Mouse (Mus musculus) gastrocnemius, adult 2 months (tissue): Measurements from ENCODE around the gene Rftn2. TPM values are rescaled to one million over a fixed set of nuclear protein-coding genes. Genes with fewer than 3 reads are reported as not detected.
A peak's percentile ranks its signal among the peaks of the same experiment; 100 is the strongest.

ENCODE experiments used
- DNase-seq: peaks from one replicate; pipeline ENCODE4 v3.0.0; 2022
- H3K27ac ChIP-seq: fragments of 200-600 bp; 2 replicates; pipeline ENCODE4 v1.8.1; 2022; ENCODE audit warnings: mild to moderate bottlenecking
- H3K4me3 ChIP-seq: fragments of 200-600 bp; 2 replicates; pipeline ENCODE4 v1.8.1; 2022; ENCODE audit warnings: mild to moderate bottlenecking, moderate library complexity
- CTCF ChIP-seq: fragments of 200-600 bp; IDR thresholded peaks from 2 replicates; pipeline ENCODE4 v1.8.1; 2022; ENCODE audit warnings: antibody characterized with exemption, mild to moderate bottlenecking, moderate library complexity
- intact Hi-C: fragments of 180-260 bp; cut with DNase I; formaldehyde crosslinking; loops from one replicate; pipeline ENCODE4 v1.15.1; 2025
- total RNA-seq, 2 experiments: library from RNA; stranded (reverse); gene quantifications; 2 replicates each; pipeline ENCODE4 v1.2.3; 2021

The Rftn2 gene
- total RNA-seq, 2 experiments from 2014 or later: 3.3 to 4.9 TPM

DNA sequence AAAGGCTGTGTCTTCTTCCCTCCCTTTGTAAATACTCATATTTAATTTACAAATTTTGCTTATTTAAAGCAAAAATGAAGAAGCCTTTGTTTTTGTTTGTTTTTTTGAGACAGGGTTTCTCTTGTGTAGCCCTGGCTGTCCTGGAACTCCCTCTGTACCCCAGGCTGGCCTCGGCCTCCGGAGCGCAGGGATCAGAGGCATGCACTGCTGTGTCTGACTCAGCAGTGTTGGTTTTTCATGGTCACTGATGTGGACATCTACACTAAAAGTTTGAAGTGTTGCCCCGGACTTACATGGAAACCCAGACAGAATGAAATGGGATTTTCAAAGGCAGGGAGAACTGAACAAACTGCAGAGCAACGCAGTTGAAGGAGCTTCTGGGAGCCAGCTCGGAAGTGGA, 19.0 kb downstream of the Rftn2 start:
- Histone ChIP-seq H3K27ac (peak overlapping the region; percentile 12; the same call in 1 of the 2 replicates), H3K4me3 (no peak overlapping the region)
- intact Hi-C loops: no loop called here
- no peak for DNase-seq
- TF ChIP-seq CTCF: no peak

DNA sequence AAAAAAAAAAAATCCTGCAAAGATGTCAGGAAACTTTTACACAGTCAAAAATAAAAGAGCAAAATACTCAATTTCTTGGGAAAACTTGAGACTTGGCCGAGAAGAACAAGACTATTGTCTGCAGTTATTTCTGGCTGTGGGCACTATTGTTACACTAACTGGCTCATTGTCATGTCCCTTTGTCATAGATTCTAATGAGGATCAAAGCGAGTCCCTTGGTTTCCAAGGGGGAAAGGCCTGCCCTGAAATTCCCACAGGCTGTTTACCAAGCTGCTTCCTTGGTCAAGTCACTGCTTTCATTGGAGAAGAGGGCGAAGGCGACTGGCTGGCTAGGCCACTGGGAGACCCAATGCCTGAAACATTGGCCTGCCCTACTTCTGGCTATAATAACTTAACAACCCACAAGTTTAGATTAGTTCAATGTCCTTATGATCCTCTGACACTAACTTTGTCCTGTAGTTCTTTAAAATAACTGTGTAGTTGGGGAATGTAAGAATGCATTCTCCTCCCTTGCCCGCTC, 20.7 kb downstream of the Rftn2 start:
- H3K27ac ChIP-seq: no peak overlapping the region
- no peak for TF ChIP-seq CTCF
- no peak for DNase-seq
- H3K4me3 ChIP-seq: no peak overlapping the region
- intact Hi-C loops: no loop called here

DNA sequence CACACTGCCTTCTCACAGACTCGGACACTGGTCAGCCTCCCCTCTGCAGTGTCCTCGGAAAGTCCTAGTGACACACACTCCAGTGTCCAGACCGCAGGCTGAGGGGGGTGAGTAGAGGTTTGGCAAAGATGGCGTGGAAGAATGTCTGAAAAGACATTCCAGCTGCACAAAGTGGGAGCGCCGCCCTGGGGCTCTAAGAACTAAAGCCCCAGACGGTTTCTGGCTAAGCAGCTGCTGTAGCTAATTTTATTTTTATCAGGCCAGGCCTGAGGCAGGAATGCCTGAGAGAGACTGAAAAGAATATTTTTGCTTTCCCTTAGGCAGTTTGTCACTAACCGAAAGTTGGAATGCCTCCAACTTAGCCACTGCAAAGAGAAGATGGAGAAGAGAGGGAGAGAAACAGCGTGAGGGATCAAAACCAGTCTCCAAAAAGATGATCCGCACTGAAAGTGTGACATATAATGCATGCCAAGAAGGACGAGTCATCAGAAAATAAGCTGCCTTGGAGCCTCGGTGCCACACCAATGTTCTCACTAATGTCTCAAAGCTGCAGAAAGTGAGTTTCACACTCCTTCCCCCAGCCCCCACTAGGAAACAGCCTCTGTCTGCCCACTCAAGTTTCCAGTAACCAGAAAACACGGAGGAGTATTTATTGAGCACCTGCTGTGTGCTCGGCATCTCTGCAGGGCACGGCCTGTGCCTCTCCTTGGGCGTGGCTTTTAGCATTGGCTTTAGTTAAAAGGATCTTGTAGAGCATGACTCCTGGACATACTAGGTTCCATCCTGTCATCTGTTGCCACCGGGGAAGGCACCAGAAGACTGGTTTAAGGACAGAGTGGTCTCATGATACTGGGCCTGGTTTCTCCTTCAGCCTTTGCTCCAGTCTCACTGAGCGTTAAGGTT, 24.5 kb downstream of the Rftn2 start:
- no peak for TF ChIP-seq CTCF
- intact Hi-C loops: no loop called here
- H3K27ac ChIP-seq: peak overlapping the region; percentile 80
- H3K4me3 ChIP-seq: peak overlapping the region; percentile 68
- DNase-seq: peak; percentile 64

DNA sequence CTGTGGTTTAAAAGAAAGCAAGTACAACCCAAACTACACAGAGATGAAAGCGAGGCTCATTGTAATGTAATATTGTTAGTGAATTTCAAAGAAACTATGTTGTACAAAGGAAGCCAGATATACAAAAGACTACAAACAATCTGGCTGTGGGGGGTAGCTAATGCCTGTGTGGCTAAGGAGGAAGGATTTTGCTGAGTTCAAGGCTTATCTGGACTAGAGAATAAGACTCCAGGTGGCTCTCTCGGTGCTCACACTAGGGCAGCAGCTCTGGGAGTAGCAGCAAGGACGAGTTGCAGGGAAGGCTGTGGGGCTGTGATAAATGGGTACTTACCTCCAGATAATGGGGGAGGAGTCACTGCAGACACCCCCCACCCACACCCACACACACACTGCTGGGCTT, 27.9 kb downstream of the Rftn2 start:
- intact Hi-C loops: no loop called here
- no peak for TF ChIP-seq CTCF
- no peak overlapping the region for H3K4me3 ChIP-seq
- no peak for DNase-seq
- H3K27ac ChIP-seq: no peak overlapping the region

DNA sequence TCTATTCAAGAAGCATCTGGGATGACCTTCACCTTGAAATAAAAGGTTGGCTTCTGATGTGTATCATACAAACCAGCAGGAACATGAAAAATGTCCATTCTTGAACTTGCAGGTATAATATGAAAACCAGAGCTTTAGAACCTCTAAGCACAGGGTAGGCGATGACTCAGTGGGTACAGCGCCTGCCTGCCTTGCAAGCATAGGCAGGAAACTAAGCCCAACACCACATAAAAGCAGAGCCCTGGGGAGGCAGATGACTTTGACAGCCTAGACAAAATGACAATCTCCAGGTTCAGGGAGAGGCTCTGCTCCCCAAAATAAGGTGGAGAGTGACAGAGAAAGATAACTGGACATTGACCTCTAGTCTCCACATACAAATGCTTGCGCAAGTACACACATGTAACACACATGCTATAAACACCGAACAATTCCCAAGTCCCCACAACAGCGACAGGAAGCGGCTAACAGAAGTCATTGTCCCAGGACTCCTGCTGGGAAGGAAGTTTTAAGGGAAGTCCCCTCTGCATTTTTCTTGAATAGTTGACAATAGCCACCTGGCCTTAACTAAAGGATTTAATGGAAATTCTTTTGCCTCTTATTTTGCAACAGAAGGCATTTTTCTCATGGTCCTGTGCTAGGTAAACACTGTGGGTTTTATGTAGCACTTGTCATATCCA, 30.1 kb downstream of the Rftn2 start:
- intact Hi-C loops: no loop called here

DNA sequence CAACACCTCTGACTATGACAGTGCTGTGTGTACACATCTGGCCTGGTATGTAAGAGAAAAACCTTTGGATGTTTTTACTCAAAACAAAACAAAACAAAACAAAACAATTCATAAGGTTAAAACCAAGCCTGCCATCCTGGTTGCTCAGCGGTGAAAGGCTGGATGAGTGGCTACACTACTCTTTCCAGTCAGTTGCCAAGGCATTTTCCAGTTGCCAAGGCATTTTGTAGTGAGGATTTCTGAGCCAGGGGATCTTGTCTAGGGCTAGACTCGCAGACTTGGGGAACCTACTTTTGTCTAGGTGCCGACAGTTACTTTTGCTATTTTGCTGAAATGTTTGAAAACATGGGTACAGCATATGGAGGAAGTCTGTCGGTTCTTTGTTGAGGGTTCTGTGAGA, 31.6 kb downstream of the Rftn2 start:
- no peak for TF ChIP-seq CTCF
- intact Hi-C loops: no loop called here
- no peak overlapping the region for H3K4me3 ChIP-seq
- DNase-seq: no peak
- no peak overlapping the region for H3K27ac ChIP-seq

More for the DNA sequence above, 30.1 kb downstream of the Rftn2 start:
- Histone ChIP-seq H3K27ac (peak overlapping the region; percentile 12; the same call in 1 of the 2 replicates), H3K4me3 (no peak overlapping the region)
- TF ChIP-seq CTCF: no peak
- DNase-seq: no peak

DNA sequence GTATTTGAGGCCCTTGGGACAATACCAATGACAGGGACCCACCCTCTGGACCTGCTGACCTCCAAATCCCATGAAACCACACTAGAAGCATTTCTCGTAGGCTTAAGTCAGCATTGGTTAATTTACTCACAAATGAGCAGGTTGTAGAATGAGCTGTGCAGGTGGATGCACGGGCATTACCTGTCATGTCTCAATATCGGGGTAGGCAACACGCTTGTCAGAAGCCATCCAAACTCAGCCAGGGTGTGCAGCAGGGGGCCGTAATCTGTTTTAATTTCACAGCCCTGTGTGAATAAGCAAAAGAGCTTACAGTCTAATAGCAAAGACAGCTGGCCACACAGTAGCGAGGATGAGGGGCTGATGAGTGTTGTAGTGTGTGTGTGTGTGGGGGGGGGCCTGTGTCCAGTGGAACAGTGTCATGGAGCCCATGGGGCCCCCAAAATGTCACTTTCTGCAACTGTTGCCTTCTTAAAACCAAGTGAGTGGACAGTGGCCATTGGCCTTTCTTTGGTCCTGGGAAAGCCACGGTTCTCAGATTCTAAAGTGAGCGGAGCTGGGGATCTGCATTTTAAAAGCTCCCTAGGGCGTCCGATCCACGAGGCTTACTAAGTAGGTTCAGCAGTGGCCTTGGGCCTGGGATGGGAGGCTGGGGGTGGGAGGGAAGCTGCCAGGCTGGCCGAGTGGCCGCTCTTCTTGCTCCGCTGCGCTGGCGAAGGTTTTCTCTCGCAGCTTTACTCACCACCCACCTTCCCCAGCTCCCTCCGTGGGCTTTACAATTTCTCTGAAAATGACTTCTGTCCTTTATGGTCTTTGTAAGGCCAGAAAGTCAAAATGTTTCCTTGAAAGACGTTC, 32.3 kb downstream of the Rftn2 start:
- intact Hi-C loops: no loop called here
- DNase-seq: no peak
- H3K4me3 ChIP-seq: no peak overlapping the region
- H3K27ac ChIP-seq: no peak overlapping the region
- TF ChIP-seq CTCF: no peak

DNA sequence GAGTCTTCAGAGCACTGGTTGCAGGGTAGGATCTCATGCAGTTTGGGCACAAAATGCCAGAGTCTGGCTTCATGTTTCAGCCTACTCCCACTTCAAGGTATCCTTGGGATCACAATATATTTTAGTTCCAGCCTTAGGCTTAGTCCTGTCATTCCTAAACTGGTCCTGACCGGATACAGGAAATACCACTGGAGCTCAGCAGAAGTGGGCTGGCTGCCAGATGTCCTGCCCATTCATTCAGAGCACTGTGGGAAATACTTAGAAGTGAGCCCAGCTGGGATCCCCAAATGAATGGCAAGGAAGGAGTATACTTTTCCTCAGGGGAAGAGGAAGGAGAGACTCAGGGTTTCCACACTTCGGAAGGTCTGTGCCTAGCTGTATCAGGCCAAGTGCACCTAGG, 33.3 kb downstream of the Rftn2 start:
- peak; percentile 53 for DNase-seq
- intact Hi-C loops: no loop called here
- peak overlapping the region; percentile 20; the same call in 1 of the 2 replicates for H3K27ac ChIP-seq
- no peak for TF ChIP-seq CTCF
- H3K4me3 ChIP-seq: no peak overlapping the region

DNA sequence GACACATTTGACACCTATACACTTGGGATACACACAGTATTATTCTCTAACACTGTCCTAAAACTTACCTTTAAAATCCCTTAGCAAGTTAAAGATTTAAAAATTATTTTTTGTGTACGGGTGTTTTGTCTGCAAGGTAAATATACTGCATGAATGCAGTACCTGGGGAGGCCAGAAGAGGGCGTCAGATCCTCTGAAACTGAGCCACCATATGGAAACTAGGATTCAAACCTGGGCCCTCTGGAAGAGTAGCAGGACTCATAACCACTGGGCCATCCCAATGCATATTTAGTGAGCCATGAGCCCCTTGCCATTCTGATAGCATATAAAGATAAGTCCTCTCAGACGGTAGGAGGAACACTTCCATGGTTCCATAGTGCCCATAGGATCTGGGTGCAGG, 33.8 kb downstream of the Rftn2 start:
- Histone ChIP-seq H3K27ac (peak overlapping the region; percentile 20; the same call in 1 of the 2 replicates), H3K4me3 (no peak overlapping the region)
- peak; percentile 72 for TF ChIP-seq CTCF
- intact Hi-C loops: no loop called here
- no peak for DNase-seq

DNA sequence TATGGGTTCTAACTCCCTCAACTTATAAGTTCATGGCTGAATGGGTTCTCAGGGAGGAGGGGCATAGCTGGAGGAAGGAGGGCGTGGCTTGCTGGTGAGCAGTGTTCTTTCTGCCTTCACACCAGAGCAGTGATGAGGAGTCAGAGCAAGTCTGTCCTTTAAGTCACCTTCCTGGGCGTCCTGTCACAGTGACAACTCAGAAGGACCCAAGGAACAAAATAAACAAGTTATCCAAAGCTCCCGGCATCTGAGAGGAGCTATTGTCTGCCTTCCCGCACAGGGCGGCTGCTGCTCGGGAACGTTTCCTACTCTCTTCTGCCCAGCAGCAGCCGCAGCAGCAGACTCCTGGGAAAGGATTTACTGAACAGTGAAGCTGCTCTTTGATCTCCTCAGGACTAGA, 34.6 kb downstream of the Rftn2 start:
- intact Hi-C loops: no loop called here
- Histone ChIP-seq H3K4me3 (peak overlapping the region; percentile 24), H3K27ac (no peak overlapping the region)
- no peak for DNase-seq
- TF ChIP-seq CTCF: no peak

DNA sequence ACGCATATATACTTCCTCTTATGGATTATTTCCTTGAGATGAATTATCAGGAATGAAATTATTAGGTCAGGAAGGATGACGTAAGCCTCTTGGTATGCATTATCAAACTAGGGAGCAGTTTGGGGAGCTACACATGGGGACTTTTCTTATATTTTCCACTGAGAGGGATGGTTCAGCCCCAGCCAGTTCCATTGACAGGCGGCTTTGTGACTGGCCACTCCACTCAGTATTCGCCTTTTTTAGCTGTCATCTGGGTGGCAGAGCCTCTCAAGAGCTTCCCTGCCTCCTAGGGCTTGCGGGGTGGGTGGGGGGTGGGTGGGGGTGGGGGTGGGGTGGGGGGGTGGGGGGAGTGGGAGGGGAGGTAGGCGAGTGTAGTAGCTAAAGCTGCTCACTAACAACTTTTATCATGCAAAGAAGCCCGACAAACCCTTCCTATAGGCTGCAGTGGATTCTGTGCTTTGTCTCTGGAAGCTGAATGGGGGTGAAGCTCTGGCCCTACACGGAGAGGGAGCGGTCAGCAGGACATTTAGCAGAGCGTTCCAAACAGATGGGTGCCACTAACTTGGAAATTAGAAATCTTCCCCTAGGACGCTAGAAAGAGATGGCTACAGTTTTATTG, 39.9 kb downstream of the Rftn2 start:
- intact Hi-C loops: no loop called here
- TF ChIP-seq CTCF: no peak
- H3K27ac ChIP-seq: no peak overlapping the region
- H3K4me3 ChIP-seq: no peak overlapping the region
- DNase-seq: no peak

DNA sequence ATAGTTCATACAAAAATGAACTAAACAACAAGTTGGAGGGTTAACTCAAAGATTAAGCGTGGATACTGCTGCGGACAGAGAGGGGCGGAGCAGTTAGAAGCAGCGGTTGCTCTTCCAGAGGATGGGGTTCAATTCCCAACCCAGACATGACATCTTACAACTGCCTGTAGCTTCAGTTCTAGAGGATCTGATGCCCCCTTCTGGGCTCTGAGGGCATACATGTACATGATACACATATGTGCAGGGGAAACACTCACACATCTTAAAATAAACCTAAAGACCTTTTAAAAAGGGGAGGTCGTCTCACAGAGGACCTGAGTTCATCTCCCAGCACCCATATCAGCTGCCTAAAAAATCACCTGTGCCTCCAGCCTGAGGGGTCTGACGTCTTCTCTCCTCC, 40.9 kb downstream of the Rftn2 start:
- no peak overlapping the region for H3K4me3 ChIP-seq
- TF ChIP-seq CTCF: peak; percentile 27; the same call in 1 of the 2 replicates
- H3K27ac ChIP-seq: no peak overlapping the region
- intact Hi-C loops: no loop called here
- no peak for DNase-seq
